Mouse (Mus musculus): ENCODE results near the gene Rabl6.

DNA sequence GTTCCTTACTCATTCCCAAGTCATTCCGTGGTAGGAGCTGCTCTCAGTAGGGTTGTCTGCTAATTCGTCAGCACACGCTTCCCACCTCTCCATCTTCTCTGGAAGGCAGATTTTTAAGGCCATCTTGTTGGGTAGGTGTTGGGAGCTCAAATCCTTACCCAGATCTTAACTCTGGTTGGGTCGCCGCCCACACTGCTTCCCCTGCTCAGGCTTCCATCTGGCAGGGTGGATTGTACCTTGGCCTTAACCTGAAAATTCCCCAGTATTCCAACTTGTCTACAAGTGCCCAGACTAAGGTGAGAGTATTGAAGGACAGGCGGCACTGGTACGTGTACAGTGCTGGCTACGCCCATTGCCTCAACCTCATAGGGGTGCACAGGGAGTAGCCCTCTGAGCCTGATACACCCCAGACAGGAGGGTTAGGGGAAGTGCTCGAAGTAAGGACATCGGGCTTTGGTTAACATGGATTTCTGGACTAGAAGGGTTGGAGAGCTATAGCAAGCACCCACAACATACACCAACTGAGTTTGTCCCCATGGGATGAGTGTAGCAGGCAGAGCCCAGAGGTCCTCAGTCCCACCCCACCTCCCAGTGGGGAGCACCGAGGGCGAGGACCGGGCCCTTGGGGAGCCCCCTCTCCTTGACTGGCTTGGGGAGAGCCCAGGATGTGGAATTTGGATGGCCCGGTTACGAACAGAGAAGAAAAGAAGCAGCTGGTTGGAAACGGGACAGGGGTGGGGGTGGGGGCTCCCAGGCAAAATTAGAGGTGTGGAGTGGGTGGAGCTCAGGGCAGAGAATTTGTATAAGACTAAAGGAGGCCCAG is 32.1 kb downstream of the Rabl6 start:
- TF ChIP-seq EP300 (optimal IDR thresholded peaks at IDR 0.05) (no peak), CTCF (IDR thresholded peaks at IDR 0.05; ENCODE audit: low read depth) (no peak)
